Mouse (Mus musculus): ENCODE data around the gene Mllt3.

DNA sequence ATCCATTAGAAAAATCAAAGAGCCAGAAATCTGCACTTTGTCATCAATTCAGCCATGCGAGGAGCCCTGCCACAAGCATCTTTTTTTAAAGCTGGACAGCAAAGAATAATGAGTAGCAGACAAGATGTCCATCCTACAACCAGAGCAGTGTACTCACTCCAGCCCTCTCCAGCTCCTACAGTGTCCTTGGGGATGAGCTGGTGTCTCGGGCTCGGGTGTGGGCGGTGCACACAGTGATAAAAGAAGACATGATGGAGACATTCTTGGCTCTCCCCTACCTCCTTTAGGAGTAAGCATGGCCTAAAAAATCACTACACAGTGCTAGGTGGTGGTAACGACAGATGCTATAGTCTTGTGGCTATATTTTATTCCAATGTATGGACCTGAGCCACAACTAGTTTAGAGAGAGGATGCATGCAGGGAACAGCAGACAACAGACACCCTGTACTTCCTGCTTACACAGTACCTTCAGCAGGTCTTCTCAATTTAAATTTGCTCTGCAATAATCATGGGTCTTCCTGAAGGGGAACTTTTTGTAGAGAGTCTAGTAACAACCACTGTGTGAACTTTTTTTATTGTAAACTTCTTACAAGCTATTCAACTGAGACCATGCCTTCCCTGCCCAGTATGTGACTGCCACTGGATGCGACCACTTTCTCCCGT is 78.6 kb downstream of the Mllt3 start:
- no peak for TF ChIP-seq CTCF (IDR thresholded peaks at IDR 0.05; ENCODE audit: low read depth)
- TF ChIP-seq EP300 (IDR thresholded peaks at IDR 0.05; ENCODE audit: low read depth) = no peak
